Mouse (Mus musculus) testis, adult 2 months (tissue): ENCODE measurements around the gene Gpc4.

ENCODE experiments used
- CTCF ChIP-seq: fragments of 200-500 bp; IDR thresholded peaks from 2 replicates; pipeline ENCODE4 v1.5.1; 2012; ENCODE audit warnings: low read depth, mild to moderate bottlenecking, inconsistent platforms, low read length, moderate library complexity; ENCODE audit not compliant: control insufficient read depth, insufficient read depth, insufficient replicate concordance
- POLR2A ChIP-seq: fragments of 200-500 bp; IDR thresholded peaks from 2 replicates; pipeline ENCODE4 v1.6.1; 2012; ENCODE audit warnings: low read depth, mild to moderate bottlenecking, inconsistent platforms, low read length, moderate library complexity; ENCODE audit not compliant: control insufficient read depth

GRCm38 (mm10) chrX:52164134-52164737 is 816 bp downstream of the Gpc4 start:
- TF ChIP-seq CTCF = no peak
- no peak for TF ChIP-seq POLR2A
